Mouse (Mus musculus) hematopoietic stem cell, adult 5-6 weeks (primary cell): ENCODE results near the gene Rpusd3. TPM values are rescaled to one million over a fixed set of nuclear protein-coding genes. Genes with fewer than 3 reads are reported as not detected.

Source experiments
- ATAC-seq, 2 experiments: fragments of 125-278 bp in 1 of 2; replicated peaks in 1 of 2; 2 replicates each; pipeline ENCODE4 v1.8.0; 2016 to 2017; ENCODE audit warnings: inconsistent platforms in 2 of 2, mild to moderate bottlenecking in 2 of 2, moderate number of reproducible peaks in 2 of 2, low read depth in 1 of 2, moderate TSS enrichment in 1 of 2; ENCODE audit not compliant: low FRiP score in 2 of 2, poor library complexity in 2 of 2, severe bottlenecking in 2 of 2, insufficient read depth in 1 of 2, low TSS enrichment in 1 of 2
- total RNA-seq: library from RNA; stranded (forward); fragments of 172-1452, 232-1000 nt; gene quantifications from 2 replicates; pipeline ENCODE4 v1.2.3, GENCODE M21; 2017

Rpusd3 gene
- total RNA-seq, 1 experiment from 2014 or later, result 4.5 TPM

DNA sequence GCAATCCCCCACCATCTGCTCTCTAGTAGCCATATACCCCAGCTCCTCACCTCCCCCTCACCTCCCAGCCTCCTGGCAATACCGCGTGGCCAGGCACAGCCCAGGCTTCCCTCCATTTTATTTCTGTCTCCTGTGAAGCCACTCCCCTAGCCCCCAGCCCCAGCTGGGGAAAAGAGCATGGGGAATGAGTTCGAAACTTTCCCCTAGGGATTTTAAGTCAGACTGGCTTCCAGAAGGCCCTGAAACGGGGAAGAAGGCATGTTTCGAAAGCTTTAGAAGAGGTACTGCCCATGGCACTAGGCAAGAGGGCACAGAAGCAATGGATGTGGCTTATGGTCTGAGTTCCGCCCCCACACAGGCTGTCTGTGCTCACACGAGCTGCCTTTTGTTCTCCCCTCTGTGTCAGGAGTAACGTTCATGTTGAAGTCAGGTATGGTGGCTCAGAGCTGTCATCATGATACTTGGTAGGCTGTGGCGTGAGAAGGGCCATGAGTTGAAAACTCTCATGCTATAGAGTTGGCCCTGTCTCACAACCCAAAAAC is 16.6 kb upstream of the Rpusd3 start, which contains the start of gene Cidec:
Gene Cidec (minus strand): TSS at position 97 of the 542 bp plus-strand sequence.
- no peak for ATAC-seq

DNA sequence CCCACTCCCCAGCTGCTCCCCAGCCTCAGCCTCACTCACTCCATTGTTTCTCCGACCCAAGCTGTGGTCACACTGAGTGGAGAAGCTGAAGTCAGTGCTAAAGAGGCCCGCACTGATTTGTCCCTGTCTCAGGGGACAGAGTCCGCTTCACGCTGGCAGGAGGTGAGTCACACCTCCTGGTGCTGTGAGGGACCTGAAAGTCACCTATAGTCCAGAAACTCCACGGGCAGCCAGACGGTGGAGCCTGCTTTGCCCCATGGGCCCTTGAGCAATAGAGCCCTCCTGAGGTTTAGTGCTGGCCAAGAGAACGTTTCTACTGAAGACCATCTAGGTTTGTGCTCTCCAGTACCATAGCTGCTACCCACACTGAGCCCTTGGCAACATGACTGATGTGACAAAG is 15.6 kb upstream of the Rpusd3 start:
- no peak for ATAC-seq

GRCm38 (mm10) chr6:113433661-113434060 is 14.5 kb upstream of the Rpusd3 start:
- ATAC-seq, result no peak

- no peak for ATAC-seq
Observed at GRCm38 (mm10) chr6:113431801-113432200, 12.7 kb upstream of the Rpusd3 start.

DNA sequence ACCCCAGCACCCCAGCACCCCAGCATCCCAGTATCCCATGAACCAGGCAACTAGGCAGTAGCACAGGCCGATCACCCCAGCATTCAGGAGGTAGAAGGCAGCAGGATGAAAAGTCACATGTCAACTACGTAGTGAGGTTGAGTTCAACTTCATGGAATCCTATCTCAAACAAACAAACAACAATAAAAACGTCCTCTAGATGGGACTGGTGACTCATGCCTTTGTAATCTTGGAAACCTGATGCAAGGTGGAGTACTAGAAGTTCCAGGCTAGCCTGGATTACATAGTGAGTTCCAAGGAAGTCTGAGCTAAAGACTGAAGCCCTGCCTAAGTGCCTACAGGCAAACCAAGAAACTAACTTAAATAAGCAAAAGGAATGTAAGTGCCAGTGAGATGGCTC is 11.7 kb upstream of the Rpusd3 start:
- ATAC-seq, result no peak

DNA sequence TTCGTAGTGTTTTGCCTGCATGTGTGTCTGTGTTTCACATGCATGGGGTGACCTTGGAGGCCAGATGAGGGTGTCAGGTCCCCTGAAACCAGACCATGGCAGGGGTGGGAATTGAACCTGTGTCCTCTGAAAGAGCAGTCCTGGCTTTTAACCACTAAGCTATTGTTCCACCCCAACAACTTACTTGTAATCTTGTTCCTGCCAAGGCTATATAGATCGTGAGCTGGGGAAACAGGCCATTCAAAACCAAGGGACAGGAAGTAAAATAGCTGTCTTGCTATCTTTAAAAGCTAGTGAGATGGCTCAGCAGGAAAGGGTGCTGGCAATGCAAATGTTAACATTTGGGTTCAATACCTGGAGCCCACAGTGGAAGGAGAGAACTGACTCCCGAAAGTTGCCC is 10.8 kb upstream of the Rpusd3 start:
- ATAC-seq, result no peak

GRCm38 (mm10) chr6:113428006-113428405 is 8.9 kb upstream of the Rpusd3 start:
- no peak for ATAC-seq

DNA sequence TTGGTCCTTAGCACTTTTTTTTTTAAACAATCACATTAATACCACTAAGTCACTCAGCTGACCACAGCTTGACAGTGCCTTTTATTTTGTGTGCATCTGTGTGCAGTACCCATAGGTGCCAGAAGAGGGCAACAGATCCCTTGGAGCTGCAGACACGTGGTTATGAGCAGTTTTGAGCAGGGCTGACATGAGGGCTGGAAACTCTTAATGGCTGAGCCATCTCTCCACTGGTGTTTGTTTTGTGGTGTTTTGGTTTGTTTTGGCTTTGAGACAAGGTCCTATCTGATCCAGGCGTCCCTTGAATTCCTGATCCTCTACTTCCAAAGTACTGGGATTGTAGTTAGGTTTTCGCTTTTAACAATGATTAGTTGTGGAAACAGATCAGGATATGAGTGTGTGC is 8.3 kb upstream of the Rpusd3 start:
- peak; percentile 42 to 52; a peak in 2 of 4 replicates for ATAC-seq

- no peak for ATAC-seq
Observed at GRCm38 (mm10) chr6:113426696-113427095, 7.6 kb upstream of the Rpusd3 start.

- no peak for ATAC-seq
Observed at GRCm38 (mm10) chr6:113424187-113424586, 5.0 kb upstream of the Rpusd3 start.

GRCm38 (mm10) chr6:113423000-113423399 is 3.9 kb upstream of the Rpusd3 start:
- no peak for ATAC-seq

DNA sequence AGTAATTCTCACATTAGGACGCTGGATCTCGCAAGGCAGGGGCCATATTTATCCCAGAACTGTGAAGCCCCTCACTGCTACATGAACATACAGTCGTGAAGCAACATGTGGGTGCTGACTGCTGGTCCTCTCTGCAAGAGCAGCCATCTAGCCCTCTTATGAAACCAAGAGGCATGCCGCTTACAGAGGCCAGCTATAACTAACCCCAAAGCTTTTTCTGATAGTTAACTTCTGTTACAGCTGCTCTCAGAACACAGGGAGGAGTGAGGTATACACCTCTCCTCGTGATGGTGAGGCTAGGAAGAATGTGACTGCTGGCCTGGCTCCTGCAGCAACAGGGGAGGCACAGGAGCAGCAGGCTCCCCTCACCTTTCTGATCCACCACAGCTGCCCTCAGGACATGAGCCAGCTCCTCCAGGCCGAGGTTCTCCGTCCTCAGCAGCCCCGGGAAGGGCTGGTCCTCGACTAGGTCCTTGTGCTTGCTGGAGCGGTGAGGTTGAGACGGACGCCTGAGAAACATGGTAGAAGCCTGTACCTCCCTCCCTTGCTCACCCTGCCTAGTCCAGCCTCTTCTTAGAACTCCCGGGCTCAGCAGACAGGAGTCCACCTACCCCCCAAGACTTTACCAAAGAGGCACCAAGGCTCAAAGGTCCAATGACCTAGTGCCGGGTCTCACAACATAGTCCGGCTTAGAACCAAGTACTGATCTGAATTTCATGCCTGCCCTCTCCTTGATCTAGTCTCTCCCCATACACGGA is 520 bp downstream of the Rpusd3 start:
- ATAC-seq, result peak; percentile 26 to 33

DNA sequence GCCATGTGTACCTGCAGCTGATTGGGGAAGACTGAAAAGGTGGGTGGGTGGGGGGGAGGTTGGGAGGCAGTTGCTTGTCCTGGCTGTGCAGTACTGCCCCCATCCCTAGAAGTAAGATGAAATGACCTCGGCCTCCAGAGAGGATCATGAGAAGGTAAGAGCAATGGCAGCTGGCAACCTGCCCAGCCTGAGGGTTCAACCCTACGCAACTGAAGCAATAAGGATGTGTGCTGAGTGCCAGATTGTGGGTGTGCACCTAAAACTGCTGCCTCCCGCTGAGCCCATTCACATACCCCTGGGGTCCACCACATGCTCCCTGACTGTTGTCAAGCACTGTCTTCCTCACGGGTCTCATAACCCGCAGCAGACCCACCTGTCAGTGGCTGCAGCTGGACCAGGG is 2.7 kb downstream of the Rpusd3 start:
- ATAC-seq, result no peak

- ATAC-seq, result no peak
Observed at GRCm38 (mm10) chr6:113410001-113410400, 9.1 kb downstream of the Rpusd3 start.

GRCm38 (mm10) chr6:113406683-113407082 is 12.5 kb downstream of the Rpusd3 start:
- no peak for ATAC-seq

DNA sequence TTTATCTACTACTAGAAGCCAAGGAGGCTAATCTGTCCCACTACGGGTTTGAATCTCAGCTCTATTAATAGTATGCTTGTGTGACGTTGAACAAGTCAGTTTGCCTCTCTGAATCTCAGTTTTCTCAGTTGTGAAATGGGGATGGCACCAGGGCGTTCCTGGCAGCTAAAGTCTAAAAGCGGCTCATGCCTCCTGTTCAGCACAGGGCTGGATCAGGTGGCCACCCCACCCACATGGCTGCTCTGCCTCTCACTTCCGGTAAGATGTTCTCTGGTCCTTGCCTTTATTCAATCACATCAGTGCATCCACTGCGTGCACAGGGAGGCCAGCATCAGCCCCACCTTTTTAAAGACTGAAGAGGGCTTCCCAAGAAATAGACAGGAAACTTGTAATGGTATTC is 13.7 kb downstream of the Rpusd3 start:
- ATAC-seq, result no peak

DNA sequence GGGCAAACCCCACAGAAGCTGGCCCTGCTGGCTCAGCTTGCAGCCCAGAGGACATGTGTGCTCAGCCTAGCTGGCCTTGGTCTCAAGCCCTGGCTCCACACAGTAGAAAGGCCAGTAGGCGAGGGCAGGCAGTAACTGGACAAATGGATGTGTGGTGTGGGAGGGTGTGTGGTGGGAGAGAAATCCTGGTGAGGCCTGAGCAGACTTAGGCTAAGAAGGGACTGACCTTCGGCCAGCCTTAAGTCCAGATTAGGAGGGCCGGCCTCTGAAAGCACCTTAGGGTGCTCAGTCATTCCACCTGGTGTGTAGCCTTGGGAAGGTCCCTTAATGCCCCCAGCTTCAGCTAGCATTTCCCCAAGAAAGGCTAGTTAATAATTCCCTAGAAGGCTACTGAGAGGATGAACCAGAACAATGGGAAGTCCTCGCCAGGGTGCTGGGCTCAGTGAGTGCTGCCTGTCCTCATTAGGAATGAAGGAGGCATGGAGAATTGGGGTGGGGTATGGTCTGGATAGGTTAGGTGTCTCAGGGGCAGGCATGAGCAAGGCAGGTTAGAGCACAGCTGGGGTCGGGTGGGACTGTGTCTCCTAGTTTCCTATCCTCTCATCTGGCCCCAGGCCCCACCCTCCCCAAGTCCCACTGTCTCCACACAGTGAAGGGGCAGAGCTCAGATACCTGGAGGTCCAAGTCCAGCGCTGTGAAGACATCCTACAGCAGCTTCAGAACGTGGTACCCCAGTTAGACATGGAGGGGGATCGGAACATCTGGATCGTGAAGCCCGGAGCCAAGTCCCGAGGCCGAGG is 14.3 kb downstream of the Rpusd3 start:
- no peak for ATAC-seq

DNA sequence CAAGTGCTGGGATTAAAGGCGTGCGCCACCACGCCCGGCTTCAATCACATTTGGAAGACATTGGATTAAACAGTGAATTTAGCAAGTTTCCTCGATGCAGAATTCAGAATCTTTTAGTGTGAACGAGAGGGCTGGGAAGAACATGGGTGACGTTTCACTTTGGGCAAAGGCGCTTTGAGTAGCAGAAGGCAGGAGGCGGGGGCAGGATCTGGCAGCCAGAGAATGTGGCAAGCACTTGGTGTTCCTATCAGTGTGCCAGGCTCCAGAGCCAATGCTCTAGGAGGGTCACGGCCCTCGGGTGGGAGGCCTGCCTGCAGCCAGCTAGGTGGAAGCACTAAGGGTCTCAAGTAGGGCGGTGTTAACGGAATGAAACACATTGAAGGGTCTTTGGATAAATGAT is 17.0 kb downstream of the Rpusd3 start:
- ATAC-seq, result no peak
